Mouse (Mus musculus): Measurements from ENCODE around the gene Psmb6. TPM values are rescaled to one million over a fixed set of nuclear protein-coding genes. Genes with fewer than 3 reads are reported as not detected.

The Psmb6 gene
- polyA plus RNA-seq, 1 experiment: 319 TPM

GRCm38 (mm10) chr11:70541415-70541814 lies 16.2 kb downstream of the Psmb6 start:
- no peak for DNase-seq
- WGBS: 21% methylated on average over 5 of the region's 5 CpGs
- H3K4me1 ChIP-seq (ENCODE audit: control insufficient read depth, insufficient read depth, low read length): no peaks in the 10 kb centered on the region
- H3K27ac ChIP-seq (ENCODE audit: insufficient read depth, low read length): no peak overlapping the region
- H3K27me3 ChIP-seq (ENCODE audit: control insufficient read depth, insufficient read depth, low read length): no peaks in the 10 kb centered on the region
- no peak overlapping the region for H3K4me3 ChIP-seq (replicated peaks; ENCODE audit: insufficient read depth, low read depth, low read length)
- TF ChIP-seq CTCF (IDR thresholded peaks at IDR 0.05; ENCODE audit: borderline replicate concordance, insufficient read depth, low read depth, low read length) (no peak), POLR2A (IDR thresholded peaks at IDR 0.05; ENCODE audit: borderline replicate concordance, insufficient read depth, low read length) (no peak)

- H3K27me3 ChIP-seq (ENCODE audit: control insufficient read depth, insufficient read depth, low read length): no peaks in the 10 kb centered on the region
- no peak for DNase-seq
- no peak overlapping the region for H3K27ac ChIP-seq (ENCODE audit: insufficient read depth, low read length)
- H3K4me3 ChIP-seq (replicated peaks; ENCODE audit: insufficient read depth, low read depth, low read length): no peak overlapping the region
- 71% methylated on average over 7 of the region's 7 CpGs for WGBS
- no peak for TF ChIP-seq POLR2A (IDR thresholded peaks at IDR 0.05; ENCODE audit: borderline replicate concordance, insufficient read depth, low read length)
- no peak for TF ChIP-seq CTCF (IDR thresholded peaks at IDR 0.05; ENCODE audit: borderline replicate concordance, insufficient read depth, low read depth, low read length)
- no peaks in the 10 kb centered on the region for H3K4me1 ChIP-seq (ENCODE audit: control insufficient read depth, insufficient read depth, low read length)
Measured at GRCm38 (mm10) chr11:70544496-70544895, 19.3 kb downstream of the Psmb6 start.

GRCm38 (mm10) chr11:70551526-70551925 lies 26.4 kb downstream of the Psmb6 start:
- Histone ChIP-seq H3K4me1 (ENCODE audit: control insufficient read depth, insufficient read depth, low read length) (no peaks in the 10 kb centered on the region), H3K27ac (ENCODE audit: insufficient read depth, low read length) (no peak overlapping the region), H3K27me3 (ENCODE audit: control insufficient read depth, insufficient read depth, low read length) (no peaks in the 10 kb centered on the region), H3K4me3 (replicated peaks; ENCODE audit: insufficient read depth, low read depth, low read length) (no peak overlapping the region)
- WGBS: 81% methylated on average over 8 of the region's 8 CpGs
- DNase-seq: no peak
- TF ChIP-seq POLR2A (IDR thresholded peaks at IDR 0.05; ENCODE audit: borderline replicate concordance, insufficient read depth, low read length) (no peak), CTCF (IDR thresholded peaks at IDR 0.05; ENCODE audit: borderline replicate concordance, insufficient read depth, low read depth, low read length) (no peak)

- DNase-seq: no peak
- Histone ChIP-seq H3K27ac (ENCODE audit: insufficient read depth, low read length) (no peak overlapping the region), H3K4me1 (ENCODE audit: control insufficient read depth, insufficient read depth, low read length) (no peaks in the 10 kb centered on the region), H3K4me3 (replicated peaks; ENCODE audit: insufficient read depth, low read depth, low read length) (no peak overlapping the region), H3K27me3 (ENCODE audit: control insufficient read depth, insufficient read depth, low read length) (no peaks in the 10 kb centered on the region)
- no peak for TF ChIP-seq CTCF (IDR thresholded peaks at IDR 0.05; ENCODE audit: borderline replicate concordance, insufficient read depth, low read depth, low read length)
- TF ChIP-seq POLR2A (IDR thresholded peaks at IDR 0.05; ENCODE audit: borderline replicate concordance, insufficient read depth, low read length): no peak
- WGBS: 25% methylated on average over 7 of the region's 7 CpGs
Measured at GRCm38 (mm10) chr11:70553940-70554339, 28.8 kb downstream of the Psmb6 start.

GRCm38 (mm10) chr11:70557545-70557944 lies 32.4 kb downstream of the Psmb6 start:
- H3K27me3 ChIP-seq (ENCODE audit: control insufficient read depth, insufficient read depth, low read length): no peaks in the 10 kb centered on the region
- 90% methylated on average over 9 of the region's 9 CpGs for WGBS
- no peak overlapping the region for H3K4me3 ChIP-seq (replicated peaks; ENCODE audit: insufficient read depth, low read depth, low read length)
- no peak for DNase-seq
- no peak overlapping the region for H3K27ac ChIP-seq (ENCODE audit: insufficient read depth, low read length)
- TF ChIP-seq POLR2A (IDR thresholded peaks at IDR 0.05; ENCODE audit: borderline replicate concordance, insufficient read depth, low read length) (no peak), CTCF (IDR thresholded peaks at IDR 0.05; ENCODE audit: borderline replicate concordance, insufficient read depth, low read depth, low read length) (no peak)
- H3K4me1 ChIP-seq (ENCODE audit: control insufficient read depth, insufficient read depth, low read length): no peaks in the 10 kb centered on the region

- DNase-seq: no peak
- 2% methylated on average over 2 of the region's 2 CpGs for WGBS
- TF ChIP-seq POLR2A (IDR thresholded peaks at IDR 0.05; ENCODE audit: borderline replicate concordance, insufficient read depth, low read length): no peak
- no peak for TF ChIP-seq CTCF (IDR thresholded peaks at IDR 0.05; ENCODE audit: borderline replicate concordance, insufficient read depth, low read depth, low read length)
Measured at GRCm38 (mm10) chr11:70561937-70562286, 36.7 kb downstream of the Psmb6 start.

GRCm38 (mm10) chr11:70562287-70562994 lies 37.3 kb downstream of the Psmb6 start, which contains the start of gene Mink1:
Gene Mink1 (plus strand): TSS chr11:70562881.
- peaks cover 8% of the 10 kb centered on the region for H3K4me1 ChIP-seq (ENCODE audit: control insufficient read depth, insufficient read depth, low read length)
- H3K27me3 ChIP-seq (ENCODE audit: control insufficient read depth, insufficient read depth, low read length): no peaks in the 10 kb centered on the region
- H3K27ac ChIP-seq (ENCODE audit: insufficient read depth, low read length): peak within 1 kb of the TSS; percentile 82
- TF ChIP-seq CTCF (IDR thresholded peaks at IDR 0.05; ENCODE audit: borderline replicate concordance, insufficient read depth, low read depth, low read length) (no peak), POLR2A (IDR thresholded peaks at IDR 0.05; ENCODE audit: borderline replicate concordance, insufficient read depth, low read length) (peak; percentile 97)
- DNase-seq: peak; percentile 89 to 90
- WGBS: under 1% methylated on average over 57 of the region's 57 CpGs
- peak within 1 kb of the TSS; percentile 84 for H3K4me3 ChIP-seq (replicated peaks; ENCODE audit: insufficient read depth, low read depth, low read length)

More at GRCm38 (mm10) chr11:70561937-70562286, 36.7 kb downstream of the Psmb6 start:
- Histone ChIP-seq H3K4me1 (ENCODE audit: control insufficient read depth, insufficient read depth, low read length) (peaks cover 6% of the 10 kb centered on the region), H3K27me3 (ENCODE audit: control insufficient read depth, insufficient read depth, low read length) (no peaks in the 10 kb centered on the region), H3K27ac (ENCODE audit: insufficient read depth, low read length) (no peak overlapping the region), H3K4me3 (replicated peaks; ENCODE audit: insufficient read depth, low read depth, low read length) (peak overlapping the region; percentile 84)

- Histone ChIP-seq H3K4me1 (ENCODE audit: control insufficient read depth, insufficient read depth, low read length) (peaks cover 8% of the 10 kb centered on the region), H3K4me3 (replicated peaks; ENCODE audit: insufficient read depth, low read depth, low read length) (peak overlapping the region; percentile 84), H3K27me3 (ENCODE audit: control insufficient read depth, insufficient read depth, low read length) (no peaks in the 10 kb centered on the region), H3K27ac (ENCODE audit: insufficient read depth, low read length) (peak overlapping the region; percentile 44; the same call in 1 of the 2 replicates)
- DNase-seq: no peak
- no peak for TF ChIP-seq POLR2A (IDR thresholded peaks at IDR 0.05; ENCODE audit: borderline replicate concordance, insufficient read depth, low read length)
- TF ChIP-seq CTCF (IDR thresholded peaks at IDR 0.05; ENCODE audit: borderline replicate concordance, insufficient read depth, low read depth, low read length): no peak
- WGBS: 1% methylated on average over 27 of the region's 31 CpGs
Measured at GRCm38 (mm10) chr11:70562995-70563469, 37.9 kb downstream of the Psmb6 start.
